Mouse (Mus musculus) neural tube, embryonic 12.5 days (tissue): ENCODE data around the gene Maml1. TPM values are rescaled to one million over a fixed set of nuclear protein-coding genes. Genes with fewer than 3 reads are reported as not detected.

Experiments used
- ATAC-seq: fragments of 200-750 bp; cut with Nextera tagmentation; 2 replicates; pipeline ENCODE4 v1.8.0; 2017; ENCODE audit warnings: low read depth, mild to moderate bottlenecking, moderate TSS enrichment, moderate library complexity; ENCODE audit not compliant: low FRiP score
- H3K27ac ChIP-seq: fragments of 300-500 bp; sonication (generic); 2 replicates; pipeline ENCODE4 v1.5.1; 2016
- H3K27me3 ChIP-seq: fragments of 300-500 bp; sonication (generic); replicated peaks from 2 replicates; pipeline ENCODE4 v1.6.1; 2016; ENCODE audit warnings: mild to moderate bottlenecking
- H3K36me3 ChIP-seq: fragments of 300-500 bp; sonication (generic); 2 replicates; pipeline ENCODE4 v1.6.1; 2016; ENCODE audit warnings: mild to moderate bottlenecking
- H3K4me1 ChIP-seq: fragments of 300-500 bp; sonication (generic); 2 replicates; pipeline ENCODE4 v1.6.1; 2016
- H3K4me2 ChIP-seq: fragments of 300-500 bp; sonication (generic); replicated peaks from 2 replicates; pipeline ENCODE4 v1.6.1; 2016; ENCODE audit warnings: mild to moderate bottlenecking
- H3K4me3 ChIP-seq: fragments of 300-500 bp; sonication (generic); 2 replicates; pipeline ENCODE4 v1.5.1; 2016
- H3K9ac ChIP-seq: fragments of 300-500 bp; sonication (generic); 2 replicates; pipeline ENCODE4 v1.6.1; 2016; ENCODE audit warnings: mild to moderate bottlenecking
- H3K9me3 ChIP-seq: fragments of 300-500 bp; sonication (generic); 2 replicates; pipeline ENCODE4 v1.6.1; 2016; ENCODE audit warnings: mild to moderate bottlenecking
- WGBS: fragments of 180-500 bp; shearing (Covaris S2); methylation state at CpG from one replicate; pipeline ENCODE4 v1.1.7; 2016; 5-methylcytosine and 5-hydroxymethylcytosine counted together
- polyA plus RNA-seq: library from polyadenylated mRNA; unstranded; fragments of >200 nt; fragmentation: Nextera tagmentation; extraction: Ambion mirVana; gene quantifications from 2 replicates; pipeline ENCODE4 v1.2.1, GENCODE M21; 2016

Maml1 gene
- 6.4 and 7.3 TPM in 2 replicates for polyA plus RNA-seq

DNA sequence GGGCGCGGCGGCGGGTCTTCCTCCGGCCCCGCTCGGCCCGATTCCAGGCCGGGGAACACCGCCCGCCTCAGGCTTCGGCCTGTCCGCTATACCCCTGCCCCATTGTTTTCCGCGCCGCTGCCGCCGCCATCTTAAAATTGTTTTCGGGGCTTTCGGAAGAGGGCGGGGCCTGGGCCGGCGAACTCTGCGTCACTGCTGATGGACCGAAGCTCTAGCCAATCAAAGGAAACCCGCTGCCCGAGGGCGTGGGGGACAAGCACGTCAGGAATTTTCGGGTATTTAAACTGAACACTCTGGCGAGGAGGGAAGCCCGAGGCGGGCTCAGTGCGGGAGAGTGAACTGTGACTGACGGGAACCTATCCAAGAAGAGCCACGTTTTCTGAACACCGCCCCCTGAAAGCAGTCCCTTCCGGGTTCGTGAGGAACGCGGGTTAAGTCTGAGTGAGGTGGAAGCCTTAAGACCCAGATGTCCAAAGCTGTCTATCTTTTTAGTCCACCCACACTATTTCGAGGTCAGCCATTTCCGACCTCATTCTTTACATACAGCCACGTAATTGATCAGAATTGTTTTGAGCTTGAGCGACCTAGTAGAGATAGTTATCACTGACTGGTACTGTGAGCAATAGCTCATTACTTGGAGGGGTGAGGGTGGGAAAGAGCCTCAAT, at the start of gene Maml1:
TSS of gene Maml1 (minus strand) at position 122 of the 666 bp plus-strand sequence.
- Histone ChIP-seq H3K9ac (peak within 1 kb of the TSS; percentile 97), H3K27ac (peak within 1 kb of the TSS; percentile 97), H3K4me3 (peak within 1 kb of the TSS; percentile 94), H3K27me3 (no peaks in the 10 kb centered on the region), H3K9me3 (no peaks in the 10 kb centered on the region), H3K36me3 (peaks cover 19% of the 10 kb centered on the region), H3K4me1 (peaks cover 11% of the 10 kb centered on the region), H3K4me2 (peak within 1 kb of the TSS; percentile 74)
- ATAC-seq: peak; percentile 98
- under 1% methylated on average over 45 of the region's 45 CpGs for WGBS

DNA sequence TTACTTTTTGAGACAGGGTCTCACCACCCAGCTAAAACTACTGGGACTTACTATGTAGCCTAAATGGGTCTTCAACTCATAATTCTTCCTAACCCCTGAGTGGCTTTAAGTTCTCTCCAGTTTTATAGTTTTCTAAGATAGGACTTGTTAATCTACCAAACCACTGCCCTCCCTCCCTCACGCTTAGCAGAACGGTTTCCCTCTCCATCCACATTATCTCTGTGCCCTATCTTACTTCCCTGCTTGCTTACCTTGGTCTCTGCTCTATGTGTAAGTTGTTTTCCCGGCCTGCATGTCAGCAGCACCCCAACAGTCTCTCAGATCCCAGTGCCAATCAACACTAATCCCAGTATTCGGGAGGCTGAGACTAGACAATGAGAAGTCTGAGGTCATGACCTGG, 44.8 kb upstream of the Maml1 start:
- H3K36me3 ChIP-seq: no peaks in the 10 kb centered on the region
- no peak for ATAC-seq

DNA sequence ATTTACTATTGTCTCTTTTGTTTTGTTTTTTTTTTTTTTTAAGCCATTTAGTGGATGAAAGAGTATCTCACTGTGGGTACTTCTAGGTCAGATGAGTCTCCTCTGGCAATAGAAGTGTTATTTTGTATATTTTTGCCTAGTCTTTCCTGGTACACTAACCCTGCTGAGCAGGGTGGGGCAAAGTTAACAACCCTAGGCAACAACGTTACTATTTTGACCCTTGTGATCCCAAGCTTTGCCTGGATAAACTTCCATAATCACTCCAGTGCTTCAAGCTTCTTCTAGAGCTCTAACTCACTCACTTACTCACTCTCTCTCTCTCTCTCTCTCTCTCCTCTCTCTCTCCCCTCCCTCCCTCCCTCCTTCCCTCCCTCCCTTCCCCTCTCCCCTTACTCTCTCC, 44.0 kb upstream of the Maml1 start:
- no peak overlapping the region for H3K4me2 ChIP-seq
- H3K4me3 ChIP-seq: no peak overlapping the region
- 59% methylated on average over 1 of the region's 1 CpGs for WGBS
- no peaks in the 10 kb centered on the region for H3K9me3 ChIP-seq
- ATAC-seq: no peak
- H3K36me3 ChIP-seq: no peaks in the 10 kb centered on the region
- no peaks in the 10 kb centered on the region for H3K27me3 ChIP-seq
- no peak overlapping the region for H3K9ac ChIP-seq
- H3K4me1 ChIP-seq: no peaks in the 10 kb centered on the region
- H3K27ac ChIP-seq: no peak overlapping the region

More for the DNA sequence above, 44.8 kb upstream of the Maml1 start:
- H3K4me3 ChIP-seq: no peak overlapping the region
- H3K9ac ChIP-seq: no peak overlapping the region
- no peaks in the 10 kb centered on the region for H3K9me3 ChIP-seq
- WGBS: 74% methylated on average over 4 of the region's 4 CpGs
- no peaks in the 10 kb centered on the region for H3K27me3 ChIP-seq
- no peak overlapping the region for H3K27ac ChIP-seq
- no peaks in the 10 kb centered on the region for H3K4me1 ChIP-seq
- H3K4me2 ChIP-seq: no peak overlapping the region

DNA sequence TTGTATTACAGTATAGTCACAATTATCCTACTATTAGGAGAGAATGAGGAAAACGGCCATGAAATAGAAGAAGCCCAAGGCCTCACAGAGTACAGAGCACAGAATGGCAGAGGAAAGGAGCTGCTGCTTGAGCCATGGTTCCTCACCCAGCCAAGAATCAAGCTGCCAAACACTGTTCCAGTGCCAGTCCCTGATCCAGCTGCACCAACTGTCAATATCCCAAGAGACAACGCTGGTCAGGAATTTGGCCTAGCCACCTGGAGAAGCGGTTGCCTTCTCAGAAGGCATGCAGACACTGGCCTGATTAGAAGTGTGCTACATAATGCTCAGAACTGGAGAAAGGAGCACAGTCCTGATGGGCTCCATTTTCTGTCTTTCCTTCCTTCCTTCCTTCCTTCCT, 41.1 kb upstream of the Maml1 start:
- Histone ChIP-seq H3K4me2 (no peak overlapping the region), H3K27ac (no peak overlapping the region), H3K4me3 (no peak overlapping the region), H3K36me3 (no peaks in the 10 kb centered on the region; the same call in 1 of the 2 replicates), H3K4me1 (no peaks in the 10 kb centered on the region), H3K27me3 (no peaks in the 10 kb centered on the region), H3K9ac (no peak overlapping the region), H3K9me3 (no peaks in the 10 kb centered on the region)
- ATAC-seq: no peak
- WGBS: 93% methylated on average over 3 of the region's 3 CpGs

DNA sequence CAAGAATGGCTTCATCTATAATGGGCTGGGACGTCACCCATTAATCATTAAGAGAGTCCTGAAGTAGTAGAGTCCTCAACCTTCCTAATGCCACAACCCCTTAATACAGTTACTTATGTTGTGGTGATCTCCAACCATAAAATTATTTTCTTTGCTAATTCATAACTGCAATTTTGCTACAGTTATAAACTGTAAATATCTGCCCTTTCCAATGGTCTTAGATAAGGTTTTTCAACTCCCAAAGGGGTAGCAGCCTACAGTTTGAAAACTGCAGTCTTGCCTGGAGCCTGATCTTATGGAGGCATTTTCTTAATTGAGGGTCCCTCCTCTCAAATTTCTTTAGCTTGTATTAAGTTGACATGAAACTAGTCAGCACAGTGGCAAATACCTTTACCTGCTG, 37.3 kb upstream of the Maml1 start:
- H3K27me3 ChIP-seq: no peaks in the 10 kb centered on the region
- H3K36me3 ChIP-seq: no peaks in the 10 kb centered on the region; the same call in 1 of the 2 replicates
- no peaks in the 10 kb centered on the region for H3K9me3 ChIP-seq
- no peak overlapping the region for H3K27ac ChIP-seq
- WGBS: 90% methylated on average over 1 of the region's 1 CpGs
- H3K4me3 ChIP-seq: no peak overlapping the region
- no peak for ATAC-seq
- no peak overlapping the region for H3K9ac ChIP-seq
- H3K4me2 ChIP-seq: no peak overlapping the region
- peaks cover 9% of the 10 kb centered on the region for H3K4me1 ChIP-seq

DNA sequence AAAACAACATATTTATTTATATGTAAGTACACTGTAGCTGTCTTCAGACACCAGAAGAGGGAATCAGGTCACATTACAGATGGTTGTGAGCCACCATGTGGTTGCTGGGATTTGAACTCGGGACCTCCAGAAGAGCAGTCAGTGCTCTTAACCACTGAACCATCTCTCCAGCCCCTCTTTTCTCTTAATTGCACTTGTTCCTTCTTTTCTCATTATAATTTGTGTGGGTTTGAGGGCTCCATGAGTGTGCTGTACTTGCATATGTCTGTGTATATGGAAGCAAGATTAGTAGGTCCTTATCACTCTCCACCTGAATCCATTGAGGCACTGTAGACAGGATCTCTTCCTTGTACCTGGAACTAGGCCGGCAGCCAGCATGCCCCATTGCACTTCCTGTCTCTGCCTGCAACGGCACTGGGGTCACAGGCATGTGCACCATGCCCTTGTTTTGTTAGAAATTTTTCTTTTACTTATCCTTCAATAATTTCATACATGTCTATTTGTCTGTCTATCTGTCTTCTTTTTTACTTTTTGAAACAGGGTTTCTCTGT, 36.0 kb upstream of the Maml1 start:
- peaks cover 18% of the 10 kb centered on the region for H3K4me1 ChIP-seq
- H3K4me3 ChIP-seq: no peak overlapping the region
- H3K27me3 ChIP-seq: no peaks in the 10 kb centered on the region
- H3K36me3 ChIP-seq: no peaks in the 10 kb centered on the region; the same call in 1 of the 2 replicates
- no peaks in the 10 kb centered on the region for H3K9me3 ChIP-seq
- H3K9ac ChIP-seq: no peak overlapping the region
- WGBS: 90% methylated on average over 3 of the region's 3 CpGs
- ATAC-seq: no peak
- H3K27ac ChIP-seq: no peak overlapping the region
- no peak overlapping the region for H3K4me2 ChIP-seq

DNA sequence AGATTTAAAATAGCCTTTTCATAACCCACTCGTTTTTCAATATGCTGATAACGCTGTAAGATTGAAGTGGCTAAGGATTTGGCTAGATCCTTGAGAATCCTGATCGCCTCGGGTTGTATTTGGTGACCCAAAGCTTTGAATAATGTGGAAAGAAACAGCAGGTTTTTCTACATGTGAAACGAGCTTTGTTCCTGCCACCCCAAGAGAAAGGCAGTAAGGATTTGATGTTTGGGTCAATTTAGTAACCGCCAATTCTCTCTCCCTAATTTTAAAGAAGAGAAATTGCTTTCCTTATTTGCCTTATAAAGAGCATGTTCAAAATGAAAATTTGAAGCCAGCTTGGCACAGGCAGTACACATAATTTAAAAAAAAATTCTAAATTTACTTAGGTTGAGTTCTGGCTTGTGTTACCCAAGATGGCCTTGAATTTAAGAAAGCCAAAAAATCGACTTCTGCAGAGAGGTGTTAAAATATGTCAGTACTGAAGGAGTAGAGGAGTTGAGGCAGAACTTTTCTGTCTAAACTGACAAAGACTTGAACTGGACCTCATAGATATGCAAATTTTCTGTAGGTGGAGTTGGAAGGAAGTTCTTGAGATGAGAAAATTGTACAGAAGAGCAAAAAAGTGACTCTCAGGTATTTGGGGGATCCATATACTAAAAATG, 34.3 kb upstream of the Maml1 start:
- Histone ChIP-seq H3K4me2 (peak overlapping the region; percentile 60), H3K4me3 (peak overlapping the region; percentile 92), H3K36me3 (no peaks in the 10 kb centered on the region; the same call in 1 of the 2 replicates), H3K27me3 (no peaks in the 10 kb centered on the region), H3K27ac (peak overlapping the region; percentile 76), H3K9ac (peak overlapping the region; percentile 79), H3K4me1 (peaks cover 24% of the 10 kb centered on the region), H3K9me3 (no peaks in the 10 kb centered on the region)
- ATAC-seq: no peak
- WGBS: 7% methylated on average over 7 of the region's 7 CpGs

DNA sequence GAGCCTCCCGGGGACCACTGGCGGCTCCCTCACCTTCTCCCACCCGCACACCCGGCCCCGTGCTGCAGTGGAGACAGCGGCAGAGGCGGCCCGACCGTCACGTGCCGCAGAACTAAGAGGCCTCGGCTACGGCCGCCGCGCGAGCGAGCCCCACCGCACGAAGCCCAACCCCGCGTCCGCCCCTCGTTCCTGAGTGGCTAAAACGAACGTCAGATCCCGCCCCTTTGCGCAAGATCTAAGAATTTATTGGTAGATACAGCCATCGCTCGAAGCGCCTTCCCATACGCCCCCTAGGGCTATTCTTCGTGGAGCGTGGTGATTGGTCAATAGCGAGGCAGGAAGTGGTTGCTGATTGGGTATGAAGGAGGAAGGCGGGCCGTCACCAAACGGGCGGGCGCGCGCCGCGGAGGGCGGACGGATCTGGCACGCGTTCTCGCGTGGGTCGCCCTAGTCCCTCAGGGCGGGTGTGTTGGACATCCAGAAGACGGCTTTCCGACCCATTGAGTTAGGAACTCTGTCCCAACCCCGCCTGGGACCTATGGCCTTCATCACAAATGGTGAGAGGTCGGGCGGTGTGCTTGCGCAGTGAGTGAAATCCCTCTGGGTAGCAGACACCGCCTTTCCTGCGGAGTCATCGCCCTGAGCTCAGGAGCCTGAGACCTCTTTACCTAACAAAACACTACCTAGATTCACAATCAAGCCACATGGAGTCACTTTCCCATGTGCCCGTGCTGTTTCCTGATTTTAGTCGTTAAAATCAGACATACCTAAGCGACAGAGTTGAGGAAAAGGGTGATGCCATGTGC, 33.6 kb upstream of the Maml1 start, which contains the start of gene Canx:
TSS of gene Canx (minus strand) at position 178 of the 806 bp plus-strand sequence.
- WGBS: under 1% methylated on average over 64 of the region's 64 CpGs

DNA sequence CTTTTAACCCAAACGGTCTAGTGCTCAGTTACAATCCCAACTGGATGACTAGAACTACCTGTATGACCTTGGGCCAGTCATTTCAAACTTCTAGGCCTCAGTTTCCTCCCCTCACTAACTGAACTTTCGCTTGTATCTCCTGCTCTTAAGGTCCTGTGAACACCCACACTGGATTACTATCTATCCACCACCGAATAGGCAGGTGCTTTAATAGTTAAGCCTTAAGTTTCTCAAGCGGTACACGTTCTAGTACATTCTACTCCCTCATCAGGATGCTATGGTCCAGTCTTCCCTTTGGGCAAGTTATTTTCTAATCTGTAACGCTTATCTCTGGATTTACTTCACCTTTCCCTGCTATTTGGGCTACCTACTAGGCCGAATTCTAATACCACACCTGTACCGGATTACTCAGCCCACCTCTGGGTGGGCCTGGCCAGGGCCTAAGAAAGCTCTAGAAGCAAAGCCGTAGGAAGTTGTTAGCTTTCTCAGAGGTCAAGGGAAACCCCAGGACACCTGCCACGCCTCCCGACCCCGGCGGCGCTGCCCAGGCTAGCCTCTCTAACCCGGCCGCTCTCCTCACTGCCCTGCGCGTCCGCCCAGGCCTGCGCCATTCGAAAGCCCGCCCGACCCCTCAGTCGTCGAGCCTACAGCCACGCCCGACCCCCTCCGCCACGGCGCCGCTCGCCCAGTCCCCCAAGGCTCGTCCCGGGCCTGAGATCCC, 32.8 kb upstream of the Maml1 start:
- 2% methylated on average over 34 of the region's 34 CpGs for WGBS
- peak overlapping the region; percentile 96 for H3K9ac ChIP-seq
- peak; percentile 80 for ATAC-seq
- H3K4me3 ChIP-seq: peak overlapping the region; percentile 92
- H3K27me3 ChIP-seq: no peaks in the 10 kb centered on the region
- H3K9me3 ChIP-seq: no peaks in the 10 kb centered on the region
- H3K4me2 ChIP-seq: peak overlapping the region; percentile 83
- H3K27ac ChIP-seq: peak overlapping the region; percentile 72
- H3K36me3 ChIP-seq: no peaks in the 10 kb centered on the region; the same call in 1 of the 2 replicates
- H3K4me1 ChIP-seq: peaks cover 24% of the 10 kb centered on the region

More for the DNA sequence above, 33.6 kb upstream of the Maml1 start, which contains the start of gene Canx:
- ATAC-seq: peak; percentile 97
- Histone ChIP-seq H3K9ac (peak within 1 kb of the TSS; percentile 96), H3K4me1 (peaks cover 24% of the 10 kb centered on the region), H3K36me3 (no peaks in the 10 kb centered on the region; the same call in 1 of the 2 replicates), H3K9me3 (no peaks in the 10 kb centered on the region), H3K27me3 (no peaks in the 10 kb centered on the region), H3K4me3 (peak within 1 kb of the TSS; percentile 92), H3K4me2 (peak within 1 kb of the TSS; percentile 83), H3K27ac (peak within 1 kb of the TSS; percentile 76)

DNA sequence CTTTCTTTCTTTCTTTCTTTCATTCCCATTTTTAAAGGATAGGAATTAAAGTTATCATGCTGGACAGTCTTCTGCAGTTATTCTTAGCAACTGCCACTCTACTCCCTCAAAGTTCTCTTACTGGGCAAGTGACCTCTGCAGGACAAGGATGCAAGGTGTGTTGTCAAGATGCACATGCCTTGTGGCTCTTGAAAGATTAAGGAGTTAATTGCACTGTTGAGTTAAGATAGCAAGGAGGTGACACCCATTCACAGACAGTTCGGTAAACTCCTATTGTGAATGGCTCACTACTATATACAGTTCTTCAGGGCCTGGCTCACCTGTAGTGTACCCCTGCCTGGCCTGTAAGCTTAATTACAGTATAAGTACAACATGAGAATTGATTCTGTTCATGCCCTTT, 31.7 kb upstream of the Maml1 start:
- no peak for ATAC-seq
- H3K27me3 ChIP-seq: no peaks in the 10 kb centered on the region
- peak overlapping the region; percentile 96; the same call in 1 of the 2 replicates for H3K9ac ChIP-seq
- H3K9me3 ChIP-seq: no peaks in the 10 kb centered on the region
- peak overlapping the region; percentile 83 for H3K4me2 ChIP-seq
- peak overlapping the region; percentile 92 for H3K4me3 ChIP-seq
- H3K27ac ChIP-seq: no peak overlapping the region
- 41% methylated on average over 1 of the region's 1 CpGs for WGBS
- H3K4me1 ChIP-seq: peaks cover 24% of the 10 kb centered on the region
- H3K36me3 ChIP-seq: peaks cover 9% of the 10 kb centered on the region; the same call in 1 of the 2 replicates

DNA sequence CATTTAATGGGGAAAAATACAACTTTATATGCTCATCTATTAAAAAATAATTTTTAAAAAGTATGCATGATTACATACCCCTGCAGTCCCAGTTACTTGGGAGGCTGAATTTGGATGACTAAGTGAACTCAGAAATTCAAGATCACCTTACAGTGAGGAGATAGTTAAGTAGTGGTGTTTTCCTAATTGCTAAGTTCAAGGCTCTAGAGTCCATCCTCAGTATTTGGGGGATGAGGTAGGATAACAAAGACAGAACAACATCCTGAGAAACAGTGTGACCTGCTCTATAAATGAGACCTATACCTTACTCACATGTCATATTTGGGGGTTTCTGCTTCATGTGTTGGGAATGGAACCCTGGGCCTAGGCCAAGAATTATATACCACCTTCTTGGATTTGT, 30.2 kb upstream of the Maml1 start:
- no peak overlapping the region for H3K4me3 ChIP-seq
- no peak for ATAC-seq
- no peak overlapping the region for H3K27ac ChIP-seq
- H3K4me1 ChIP-seq: peaks cover 24% of the 10 kb centered on the region
- H3K27me3 ChIP-seq: no peaks in the 10 kb centered on the region
- H3K4me2 ChIP-seq: 0 out of 2 replicates have a peak overlapping the region, but pooled peaks have one; percentile 83
- peaks cover 9% of the 10 kb centered on the region; the same call in 1 of the 2 replicates for H3K36me3 ChIP-seq
- H3K9me3 ChIP-seq: no peaks in the 10 kb centered on the region
- H3K9ac ChIP-seq: no peak overlapping the region
